Mouse (Mus musculus) kidney, postnatal 0 days (tissue): ENCODE results near the gene Cdh11. TPM values are rescaled to one million over a fixed set of nuclear protein-coding genes. Genes with fewer than 3 reads are reported as not detected.

Experiments
- ATAC-seq: fragments of 200-750 bp; cut with Nextera tagmentation; replicated peaks from 2 replicates; pipeline ENCODE4 v1.8.0; 2017; ENCODE audit warnings: low read depth, moderate number of reproducible peaks, moderate TSS enrichment, moderate library complexity; ENCODE audit not compliant: low FRiP score
- DNase-seq: peaks from one replicate; pipeline ENCODE4 v3.0.0-alpha.2; 2016; ENCODE audit warnings: low spot score
- H3K27ac ChIP-seq: fragments of 300-500 bp; sonication (generic); 2 replicates; pipeline ENCODE4 v1.5.1; 2014; ENCODE audit warnings: mild to moderate bottlenecking
- H3K27me3 ChIP-seq: fragments of 300-500 bp; sonication (generic); 2 replicates; pipeline ENCODE4 v1.6.1; 2014; ENCODE audit warnings: low read length, mixed read lengths; ENCODE audit not compliant: insufficient read depth
- H3K36me3 ChIP-seq: fragments of 300-500 bp; sonication (generic); 2 replicates; pipeline ENCODE4 v1.6.1; 2014; ENCODE audit warnings: low read length, mixed read lengths; ENCODE audit not compliant: insufficient read depth
- H3K4me1 ChIP-seq: fragments of 300-500 bp; sonication (generic); replicated peaks from 2 replicates; pipeline ENCODE4 v1.6.1; 2014; ENCODE audit warnings: antibody characterized with exemption, low read length, mixed read lengths; ENCODE audit not compliant: insufficient read depth
- H3K4me2 ChIP-seq: fragments of 300-500 bp; sonication (generic); 2 replicates; pipeline ENCODE4 v1.6.1; 2014; ENCODE audit warnings: mild to moderate bottlenecking, low read length, moderate library complexity, mixed read lengths
- H3K4me3 ChIP-seq: fragments of 300-500 bp; sonication (generic); replicated peaks from 2 replicates; pipeline ENCODE4 v1.5.1; 2014; ENCODE audit warnings: low read depth, low read length
- H3K9ac ChIP-seq: fragments of 300-500 bp; sonication (generic); 2 replicates; pipeline ENCODE4 v1.6.1; 2014; ENCODE audit warnings: low read depth, low read length
- H3K9me3 ChIP-seq: fragments of 300-500 bp; sonication (generic); replicated peaks from 2 replicates; pipeline ENCODE4 v1.6.1; 2016; ENCODE audit warnings: low read length, inconsistent platforms, mixed read lengths
- CTCF ChIP-seq: IDR thresholded peaks from 2 replicates; pipeline ENCODE4 v1.5.1; 2016; ENCODE audit warnings: antibody characterized with exemption, low read depth, mild to moderate bottlenecking, moderate library complexity
- WGBS: fragments of 180-500 bp; shearing (Covaris S2); extraction: QIAGEN DNeasy Blood & Tissue Kit; methylation state at CpG from one replicate; pipeline ENCODE4 v1.1.7; 2014; 5-methylcytosine and 5-hydroxymethylcytosine counted together
- polyA plus RNA-seq: library from polyadenylated mRNA; unstranded; fragments of >200 nt; fragmentation: Nextera tagmentation; extraction: Ambion mirVana; gene quantifications from 2 replicates; pipeline ENCODE4 v1.2.1, GENCODE M21; 2015

Gene Cdh11
- polyA plus RNA-seq, 1 experiment from 2014 or later: 105 TPM

DNA sequence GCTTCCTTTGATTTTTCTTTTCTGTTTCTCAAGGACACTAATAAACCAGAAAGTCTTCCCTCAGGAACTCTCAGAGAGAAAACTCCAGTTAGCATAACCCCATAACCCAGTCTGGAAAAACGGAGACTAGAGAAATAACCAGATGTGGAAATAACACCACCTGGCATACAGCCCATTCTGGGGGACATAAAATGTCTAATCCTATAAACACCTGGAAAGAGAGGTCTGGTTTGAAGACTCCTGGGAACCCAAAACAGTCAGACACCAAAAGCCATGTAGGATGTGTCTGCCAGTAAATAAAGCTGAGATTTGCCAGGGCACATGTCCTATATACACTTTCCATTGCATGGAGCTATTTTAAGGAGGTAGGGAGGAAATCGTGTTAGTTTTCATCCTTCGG, 42.5 kb downstream of the Cdh11 start:
- TF ChIP-seq CTCF: no peak
- WGBS: 35% methylated on average over 3 of the region's 3 CpGs
- Histone ChIP-seq H3K9me3 (no peaks in the 10 kb centered on the region), H3K4me1 (no peaks in the 10 kb centered on the region), H3K27me3 (no peaks in the 10 kb centered on the region), H3K4me3 (no peak overlapping the region), H3K9ac (no peak overlapping the region), H3K4me2 (no peak overlapping the region), H3K27ac (no peak overlapping the region), H3K36me3 (no peaks in the 10 kb centered on the region)
- no peak for ATAC-seq
- DNase-seq: no peak

DNA sequence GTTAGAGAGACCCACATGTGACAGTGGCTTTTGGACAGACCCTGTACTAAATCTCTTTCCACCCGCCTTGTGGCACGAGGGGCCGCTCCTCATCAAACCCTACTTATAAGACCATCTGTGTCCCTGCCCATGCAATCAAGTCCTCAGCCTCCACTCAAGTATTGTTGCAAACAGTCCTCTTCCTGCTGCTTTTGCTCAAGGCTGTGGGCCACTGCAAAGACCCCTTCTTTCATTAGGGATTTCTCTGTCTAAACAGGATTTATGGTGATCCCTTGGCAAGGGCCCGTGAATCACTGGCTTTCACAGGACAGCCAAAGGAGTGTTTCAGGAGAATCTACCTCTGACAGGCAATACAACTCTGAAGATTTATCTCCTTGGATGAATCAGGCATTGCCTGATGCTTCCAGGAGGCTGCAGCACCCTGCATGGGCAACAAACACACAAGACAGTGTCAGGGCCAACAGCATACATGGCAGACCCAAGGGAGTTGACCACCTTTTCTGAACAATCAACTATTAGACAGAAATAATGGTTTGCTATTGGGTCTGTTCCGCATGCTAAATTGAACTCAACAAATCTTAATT, 43.3 kb downstream of the Cdh11 start:
- Histone ChIP-seq H3K27ac (no peak overlapping the region), H3K36me3 (no peaks in the 10 kb centered on the region), H3K4me2 (no peak overlapping the region), H3K4me3 (no peak overlapping the region), H3K27me3 (no peaks in the 10 kb centered on the region), H3K9me3 (no peaks in the 10 kb centered on the region), H3K4me1 (no peaks in the 10 kb centered on the region), H3K9ac (no peak overlapping the region)
- DNase-seq: no peak
- WGBS: 45% methylated on average over 5 of the region's 5 CpGs
- no peak for ATAC-seq
- no peak for TF ChIP-seq CTCF

DNA sequence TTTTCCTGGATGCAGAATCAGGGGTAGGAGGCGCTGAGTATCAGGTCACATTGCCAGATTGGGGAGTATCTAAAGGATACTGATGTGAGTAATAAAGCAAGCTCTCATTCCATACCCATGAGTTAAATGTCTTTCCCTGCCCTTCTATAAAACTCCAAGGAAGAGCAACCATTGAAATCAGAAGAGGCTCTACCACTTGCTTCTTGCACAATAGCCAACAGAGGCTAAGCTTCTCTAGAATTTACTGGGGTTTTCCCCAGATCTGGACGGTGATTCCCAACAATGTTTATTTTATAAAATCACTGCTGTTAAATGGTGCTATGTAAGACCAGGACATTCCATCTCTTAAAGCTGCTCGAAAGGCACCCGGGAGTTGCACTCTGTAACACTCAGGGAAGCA, 44.5 kb downstream of the Cdh11 start:
- ATAC-seq (no peak), DNase-seq (no peak)
- H3K4me3 ChIP-seq: no peak overlapping the region
- H3K4me1 ChIP-seq: no peaks in the 10 kb centered on the region
- no peak overlapping the region for H3K27ac ChIP-seq
- H3K27me3 ChIP-seq: no peaks in the 10 kb centered on the region
- 68% methylated on average over 4 of the region's 4 CpGs for WGBS
- no peak for TF ChIP-seq CTCF
- no peaks in the 10 kb centered on the region for H3K9me3 ChIP-seq
- no peak overlapping the region for H3K9ac ChIP-seq
- H3K36me3 ChIP-seq: no peaks in the 10 kb centered on the region
- H3K4me2 ChIP-seq: no peak overlapping the region

DNA sequence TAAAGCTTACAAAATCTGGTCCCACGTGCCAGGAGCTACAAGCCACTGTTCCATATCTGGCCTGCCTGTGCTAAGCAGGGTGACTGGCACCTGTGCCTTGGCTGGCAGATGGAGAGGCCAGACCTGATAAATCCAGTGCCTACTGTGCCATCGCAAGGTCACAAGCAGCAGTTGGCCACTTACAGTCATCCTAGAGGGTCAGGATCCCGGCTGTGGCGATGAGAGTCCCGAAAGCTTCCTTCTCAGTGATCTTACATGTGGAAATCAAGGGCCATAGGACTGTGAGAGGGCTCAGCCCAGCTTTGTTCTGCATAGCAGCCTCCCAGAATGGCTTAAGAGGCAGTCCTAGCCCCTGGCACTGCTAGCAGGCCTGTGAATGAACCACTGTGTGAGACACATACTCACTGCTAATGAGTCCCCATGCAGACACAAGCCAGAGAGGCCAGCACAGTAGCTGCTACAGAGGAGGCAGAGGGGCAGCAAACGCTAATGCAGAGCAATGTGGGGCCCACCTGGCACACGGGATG, 46.4 kb downstream of the Cdh11 start:
- H3K4me2 ChIP-seq: no peak overlapping the region
- TF ChIP-seq CTCF: no peak
- H3K27ac ChIP-seq: no peak overlapping the region
- H3K4me3 ChIP-seq: no peak overlapping the region
- DNase-seq: no peak
- no peaks in the 10 kb centered on the region for H3K9me3 ChIP-seq
- 79% methylated on average over 7 of the region's 7 CpGs for WGBS
- no peaks in the 10 kb centered on the region for H3K4me1 ChIP-seq
- no peaks in the 10 kb centered on the region for H3K36me3 ChIP-seq
- no peaks in the 10 kb centered on the region for H3K27me3 ChIP-seq
- no peak for ATAC-seq
- H3K9ac ChIP-seq: no peak overlapping the region

DNA sequence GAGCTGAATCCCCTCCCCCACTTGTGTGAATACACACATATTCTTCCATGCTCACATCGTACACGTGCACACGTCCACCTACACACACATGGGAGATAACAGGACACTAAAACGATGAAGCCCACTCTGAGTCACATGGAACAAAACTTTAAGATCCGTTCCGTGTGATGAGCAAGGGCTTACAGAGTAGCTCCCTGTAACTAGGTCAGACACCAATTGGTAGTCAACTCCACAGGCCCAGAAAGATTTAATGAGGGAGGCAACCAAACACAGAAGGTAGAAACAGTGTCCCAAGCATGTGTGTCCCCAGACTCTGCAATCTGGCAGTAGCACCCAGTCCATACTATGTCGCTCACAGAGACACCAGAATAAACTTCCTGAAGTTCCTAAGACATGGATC, 47.0 kb downstream of the Cdh11 start:
- no peaks in the 10 kb centered on the region for H3K4me1 ChIP-seq
- H3K4me2 ChIP-seq: no peak overlapping the region
- WGBS: 83% methylated on average over 7 of the region's 7 CpGs
- DNase-seq (no peak), ATAC-seq (no peak)
- H3K27ac ChIP-seq: no peak overlapping the region
- no peak for TF ChIP-seq CTCF
- H3K9me3 ChIP-seq: no peaks in the 10 kb centered on the region
- no peak overlapping the region for H3K9ac ChIP-seq
- H3K36me3 ChIP-seq: no peaks in the 10 kb centered on the region
- H3K4me3 ChIP-seq: no peak overlapping the region
- H3K27me3 ChIP-seq: no peaks in the 10 kb centered on the region

DNA sequence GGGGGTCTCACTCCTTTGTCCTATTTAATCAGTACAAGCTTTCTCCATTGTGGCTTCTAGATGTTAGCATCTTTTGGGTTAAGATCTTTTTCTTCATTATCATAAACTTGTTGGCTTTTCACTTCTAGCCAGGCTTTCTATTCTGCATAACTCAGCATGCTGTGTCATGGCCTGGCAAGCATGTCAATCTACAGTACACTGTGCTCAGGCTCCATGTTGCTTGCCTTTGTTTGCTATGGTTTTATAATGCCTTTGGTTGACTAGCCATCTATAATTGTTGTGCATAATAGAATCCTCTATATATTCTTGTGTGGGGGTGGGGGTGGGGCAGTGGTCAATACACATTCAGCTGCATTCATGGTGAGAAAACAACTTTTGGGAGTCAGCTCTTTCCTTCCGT, 51.0 kb downstream of the Cdh11 start:
- H3K4me1 ChIP-seq: no peaks in the 10 kb centered on the region
- DNase-seq (no peak), ATAC-seq (no peak)
- H3K4me3 ChIP-seq: no peak overlapping the region
- no peak overlapping the region for H3K4me2 ChIP-seq
- no peak overlapping the region for H3K9ac ChIP-seq
- no peaks in the 10 kb centered on the region for H3K27me3 ChIP-seq
- 89% methylated on average over 1 of the region's 1 CpGs for WGBS
- H3K9me3 ChIP-seq: no peaks in the 10 kb centered on the region
- H3K27ac ChIP-seq: no peak overlapping the region
- TF ChIP-seq CTCF: no peak
- no peaks in the 10 kb centered on the region for H3K36me3 ChIP-seq
